Mouse (Mus musculus): ENCODE measurements around the gene Nxpe4.
"Not testable (repeated sequence)": the region's sequence is repeated elsewhere in the genome, so short reads cannot be mapped to it uniquely, and the experiment has no call there.

Nxpe4 gene

DNA sequence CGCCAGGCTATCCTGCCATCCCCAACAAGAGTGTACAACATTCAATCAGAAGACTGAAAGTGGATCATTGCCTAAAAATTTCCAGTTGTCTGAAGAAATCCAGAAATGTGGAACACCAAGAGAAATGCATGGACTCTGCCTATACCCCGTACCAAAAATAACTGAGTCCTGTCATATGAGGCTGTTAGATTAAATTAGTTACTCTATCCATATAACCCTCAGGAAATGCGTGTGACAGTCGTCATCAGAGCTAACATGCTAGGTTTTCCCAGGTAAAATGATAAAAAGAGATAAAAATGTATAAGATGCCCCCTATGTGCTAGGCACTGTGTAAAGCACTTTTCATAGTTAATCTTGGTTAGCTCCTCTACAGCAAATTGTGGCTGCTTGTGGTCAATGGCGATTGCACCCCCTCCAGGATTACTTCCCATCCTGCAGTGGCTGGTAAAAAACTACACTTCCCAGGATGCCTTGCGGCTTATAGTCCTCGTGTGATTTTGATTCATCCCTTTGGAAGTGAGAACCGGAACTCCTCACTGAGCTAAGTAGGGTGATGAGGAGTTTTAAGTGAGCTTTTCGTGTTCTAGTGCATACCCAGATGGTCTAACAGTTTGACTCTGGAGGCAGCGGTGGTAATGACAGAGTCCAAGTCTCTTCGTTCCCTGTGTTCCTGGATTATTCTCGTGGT, at the start of gene Nxpe4:
TSS of gene Nxpe4 (plus strand) at position 519 of the 688 bp plus-strand sequence.
- no peak for DNase-seq (ENCODE audit: low read depth)

GRCm38 (mm10) chr9:48126815-48127214, 35.0 kb upstream of the Nxpe4 start:
- no peak for DNase-seq (ENCODE audit: low read depth)

- no peak for DNase-seq (ENCODE audit: low read depth)
These were observed 24.3 kb upstream of the Nxpe4 start for GRCm38 (mm10) chr9:48137507-48137906.

DNA sequence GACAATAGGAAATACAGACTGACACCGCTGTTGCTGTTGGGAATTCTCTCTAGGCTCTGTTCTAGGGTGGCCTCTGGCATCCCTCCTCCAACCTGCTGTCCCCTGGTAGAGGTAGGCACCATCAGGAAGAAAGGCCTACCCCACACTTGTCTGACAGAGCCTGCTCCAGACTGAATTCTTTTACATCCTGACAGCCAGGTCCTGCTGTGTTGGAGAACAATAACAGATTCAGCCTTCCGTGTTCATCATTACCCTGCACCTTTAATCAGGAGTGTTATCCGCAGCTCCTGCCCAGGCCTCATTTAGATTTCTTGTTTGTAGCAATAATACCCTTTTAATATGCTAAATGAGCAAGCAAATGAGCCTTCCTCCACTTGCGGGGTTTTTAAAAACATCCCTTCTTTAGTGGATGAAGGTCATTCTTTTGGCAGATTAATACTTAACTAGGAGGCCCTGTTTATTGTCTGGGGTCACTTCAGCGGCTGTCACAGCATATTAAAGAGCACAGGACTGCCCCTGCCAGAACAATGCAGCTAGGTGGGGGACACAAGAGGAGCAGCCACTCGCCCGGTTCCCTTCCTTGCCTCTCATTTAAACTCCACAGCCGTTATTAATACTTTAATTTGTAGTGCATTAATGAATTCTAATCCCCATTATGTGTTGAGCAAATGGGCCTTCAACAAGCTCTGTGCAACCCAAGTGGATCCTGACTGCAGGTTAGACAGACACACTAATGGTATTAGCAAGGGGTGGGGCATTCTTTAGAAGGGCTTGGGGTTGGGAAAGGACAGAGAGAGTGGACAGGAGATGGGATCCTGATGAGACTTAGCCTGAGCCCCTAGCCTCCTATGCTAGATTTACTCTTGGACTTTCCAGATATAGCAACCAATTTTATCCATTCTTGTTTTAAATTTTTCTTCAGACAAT, 21.1 kb upstream of the Nxpe4 start:
- DNase-seq (ENCODE audit: low read depth) = no peak

- no peak for DNase-seq (ENCODE audit: low read depth)
These were observed 19.2 kb upstream of the Nxpe4 start for GRCm38 (mm10) chr9:48142646-48143045.

- no peak for DNase-seq (ENCODE audit: low read depth)
These were observed 15.1 kb upstream of the Nxpe4 start for GRCm38 (mm10) chr9:48146761-48147160.

GRCm38 (mm10) chr9:48166531-48166930, 4.7 kb downstream of the Nxpe4 start:
- not testable (repeated sequence) for DNase-seq (ENCODE audit: low read depth)

- DNase-seq (ENCODE audit: low read depth) = peak; percentile 1
These were observed 14.9 kb downstream of the Nxpe4 start for GRCm38 (mm10) chr9:48176764-48177163.

DNA sequence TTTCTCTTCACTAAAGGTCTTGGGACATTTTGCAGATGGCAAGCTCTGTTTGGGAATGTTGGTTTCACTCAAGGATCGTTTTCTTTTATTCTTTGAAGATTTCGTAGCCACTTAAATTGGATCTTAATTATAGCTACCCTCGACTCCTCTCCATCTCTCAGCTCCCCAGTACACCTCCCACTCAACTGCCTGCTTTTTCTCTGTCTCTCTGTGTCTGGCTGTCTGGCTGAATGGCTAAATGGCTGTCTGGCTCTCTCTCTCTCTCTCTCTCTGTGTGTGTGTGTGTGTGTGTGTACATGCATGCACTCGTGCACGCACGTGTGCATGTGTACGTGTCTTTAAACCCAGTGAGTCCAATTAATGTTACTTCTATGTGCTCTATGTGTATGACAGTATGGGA, 19.5 kb downstream of the Nxpe4 start:
- no peak for DNase-seq (ENCODE audit: low read depth)

- DNase-seq (ENCODE audit: low read depth) = no peak
These were observed 21.0 kb downstream of the Nxpe4 start for GRCm38 (mm10) chr9:48182718-48183414.

DNA sequence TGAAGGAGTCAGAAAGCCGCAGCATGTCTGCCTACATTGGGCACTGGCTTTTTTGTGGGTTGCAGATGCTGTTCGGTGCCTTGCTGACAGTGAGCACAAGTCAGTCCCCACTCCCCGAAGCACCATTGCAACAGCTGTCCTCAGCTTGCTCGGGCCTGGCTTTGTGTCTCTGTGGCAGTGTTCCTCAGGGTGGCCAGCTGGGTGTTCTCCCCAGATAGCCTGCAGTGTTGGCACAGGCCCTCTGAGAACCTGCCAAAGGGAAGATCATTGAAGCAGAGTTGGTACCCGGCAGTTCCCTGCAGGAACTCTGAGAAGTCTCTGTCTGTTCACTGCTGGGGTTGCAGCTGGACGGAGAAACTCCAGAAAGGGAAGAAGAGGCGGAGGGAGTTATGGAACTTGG, 22.5 kb downstream of the Nxpe4 start:
- no peak for DNase-seq (ENCODE audit: low read depth)

DNA sequence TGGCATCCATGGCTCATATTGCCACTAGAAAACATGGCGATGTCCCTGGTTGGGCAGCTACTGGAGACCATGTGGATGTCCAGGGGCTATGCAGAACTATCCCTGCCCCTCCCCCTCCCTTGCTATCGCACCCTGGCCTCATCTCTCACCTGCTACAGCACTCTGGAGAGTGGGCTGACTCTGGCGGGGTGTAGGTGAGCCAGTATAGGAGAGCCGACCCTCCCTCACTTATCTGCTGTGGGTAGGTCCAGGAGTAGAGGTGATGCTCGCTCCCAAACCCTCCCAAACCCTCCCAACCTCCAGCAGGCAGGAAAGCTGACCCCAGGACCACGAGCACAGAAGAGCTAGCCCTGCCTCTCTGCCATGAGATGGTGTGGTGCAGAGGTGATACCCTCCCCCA, 27.0 kb downstream of the Nxpe4 start:
- DNase-seq (ENCODE audit: low read depth) = no peak

DNA sequence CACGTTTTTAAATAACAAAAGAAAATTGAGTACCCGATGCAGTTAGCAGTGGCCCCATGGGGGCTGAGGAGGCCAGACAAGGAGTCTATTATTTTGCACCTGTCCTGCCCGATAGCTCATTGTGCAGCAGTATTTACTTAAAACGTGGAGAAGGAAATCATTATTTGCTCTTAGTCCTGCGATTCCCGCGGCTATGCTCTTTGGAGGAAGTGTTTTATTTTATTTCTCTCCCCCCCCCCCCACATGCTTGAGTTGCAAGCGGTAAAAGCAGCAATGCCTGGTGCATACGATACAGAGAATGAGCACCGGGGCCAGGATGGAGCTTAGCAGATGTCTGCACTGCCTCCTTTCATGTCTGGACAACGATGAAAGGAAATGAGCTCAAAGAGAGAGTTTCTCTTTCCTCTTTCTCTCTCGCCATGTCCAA, 35.6 kb downstream of the Nxpe4 start:
- no peak for DNase-seq (ENCODE audit: low read depth)

DNA sequence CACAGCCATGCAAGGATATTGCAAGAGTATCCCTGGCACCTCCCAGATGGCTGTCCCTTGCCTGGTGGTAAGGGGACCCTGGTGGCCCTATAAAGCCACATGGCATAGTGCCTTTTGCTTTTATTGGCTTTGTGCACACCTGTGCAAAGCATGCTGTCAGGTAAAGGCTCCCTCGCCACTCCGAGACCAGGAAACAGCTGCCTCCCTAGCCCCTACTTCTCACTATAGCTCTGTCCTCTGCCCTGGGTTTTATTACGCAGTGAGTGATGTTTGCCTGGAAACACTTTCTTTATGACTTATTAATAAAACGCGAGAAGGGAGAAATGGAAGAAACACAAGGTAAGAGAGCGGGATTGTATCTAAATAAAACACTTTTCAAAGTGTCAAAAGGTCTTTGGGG, 49.1 kb downstream of the Nxpe4 start:
- DNase-seq (ENCODE audit: low read depth) = no peak

DNA sequence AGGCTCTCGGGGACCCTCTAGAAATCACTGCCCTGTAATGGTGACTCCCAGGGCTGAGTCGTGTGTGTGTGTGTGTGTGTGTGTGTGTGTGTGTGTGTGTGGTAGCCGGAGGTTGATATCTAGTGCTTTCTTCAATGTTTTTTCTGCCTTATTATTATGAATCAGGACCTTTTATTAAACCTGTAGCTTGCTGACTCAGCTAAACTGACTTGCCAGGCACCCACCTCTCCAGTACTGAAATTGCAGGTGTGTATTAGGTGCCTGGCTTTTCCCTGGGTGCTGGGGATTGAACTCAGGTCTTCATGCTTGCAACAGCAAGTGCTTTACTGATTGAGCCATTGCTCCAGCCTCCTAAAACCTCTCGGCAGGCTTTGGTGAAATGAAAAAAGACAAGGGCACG, 50.1 kb downstream of the Nxpe4 start:
- no peak for DNase-seq (ENCODE audit: low read depth)

DNA sequence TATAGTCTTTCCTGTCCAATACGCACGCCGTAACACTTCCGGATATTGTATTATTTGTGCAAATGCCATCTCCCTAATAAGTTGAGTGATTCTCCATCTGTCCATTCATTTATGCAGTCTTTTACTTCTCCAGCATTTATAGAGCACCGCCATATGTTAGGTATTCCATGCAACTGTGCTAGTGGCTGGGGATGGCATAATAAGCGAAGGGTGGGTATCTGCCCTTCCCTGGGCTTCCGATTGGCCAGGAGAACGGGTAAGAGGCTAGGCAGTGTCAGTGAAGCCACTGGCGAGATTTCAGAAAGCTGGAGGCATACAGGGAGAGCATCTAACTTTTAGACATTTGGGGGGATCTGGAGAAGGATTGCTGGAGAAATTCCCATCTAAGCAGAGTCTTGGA, 52.9 kb downstream of the Nxpe4 start:
- DNase-seq (ENCODE audit: low read depth) = no peak

DNA sequence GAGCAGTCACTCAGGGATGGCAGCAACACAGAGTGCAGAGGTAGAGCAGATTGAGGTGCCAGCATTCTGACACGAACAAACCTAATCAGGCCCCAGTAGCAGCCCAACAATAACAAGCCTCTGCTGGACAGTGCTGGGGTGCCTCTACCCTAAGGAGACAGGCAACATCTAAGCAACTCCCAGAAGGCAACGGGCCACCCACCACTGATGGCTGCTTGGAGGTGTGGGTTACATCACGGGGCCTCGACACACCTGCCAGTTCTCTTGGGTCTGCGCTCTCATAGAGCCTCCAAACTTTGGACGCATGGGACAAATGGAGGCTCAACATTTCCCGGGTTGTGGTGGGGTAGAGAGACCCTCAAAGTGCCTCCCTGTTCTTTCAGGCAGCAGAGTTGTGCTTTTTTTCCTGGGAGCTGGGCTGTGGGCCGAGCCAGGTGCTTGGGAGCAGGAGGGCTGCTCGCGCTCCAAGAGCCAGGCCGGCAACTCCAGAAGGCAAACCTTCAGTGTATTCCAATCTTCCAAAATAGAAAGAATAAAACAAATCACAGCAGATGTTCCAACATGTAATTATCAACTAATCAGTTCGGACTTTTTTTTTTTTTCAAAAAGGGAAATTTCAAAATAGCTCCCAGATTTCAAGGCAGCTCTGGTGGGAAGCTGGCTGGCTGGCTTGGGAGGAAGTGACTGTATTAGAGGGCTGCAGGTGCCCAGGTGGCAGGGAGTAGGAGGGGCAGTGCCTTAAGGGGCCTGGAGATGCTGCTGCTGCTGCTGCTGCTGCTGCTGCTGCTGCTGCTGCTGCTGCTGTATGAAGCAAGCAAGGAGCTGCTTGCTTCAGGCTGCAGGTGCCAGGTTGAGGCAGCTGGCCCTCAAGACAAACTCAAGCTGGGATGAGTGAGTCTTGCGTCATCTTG, 54.5 kb downstream of the Nxpe4 start:
- no peak for DNase-seq (ENCODE audit: low read depth)

GRCm38 (mm10) chr9:48230706-48231105, 68.9 kb downstream of the Nxpe4 start:
- no peak for DNase-seq (ENCODE audit: low read depth)

- no peak for DNase-seq (ENCODE audit: low read depth)
These were observed 74.6 kb downstream of the Nxpe4 start for GRCm38 (mm10) chr9:48236455-48236854.

DNA sequence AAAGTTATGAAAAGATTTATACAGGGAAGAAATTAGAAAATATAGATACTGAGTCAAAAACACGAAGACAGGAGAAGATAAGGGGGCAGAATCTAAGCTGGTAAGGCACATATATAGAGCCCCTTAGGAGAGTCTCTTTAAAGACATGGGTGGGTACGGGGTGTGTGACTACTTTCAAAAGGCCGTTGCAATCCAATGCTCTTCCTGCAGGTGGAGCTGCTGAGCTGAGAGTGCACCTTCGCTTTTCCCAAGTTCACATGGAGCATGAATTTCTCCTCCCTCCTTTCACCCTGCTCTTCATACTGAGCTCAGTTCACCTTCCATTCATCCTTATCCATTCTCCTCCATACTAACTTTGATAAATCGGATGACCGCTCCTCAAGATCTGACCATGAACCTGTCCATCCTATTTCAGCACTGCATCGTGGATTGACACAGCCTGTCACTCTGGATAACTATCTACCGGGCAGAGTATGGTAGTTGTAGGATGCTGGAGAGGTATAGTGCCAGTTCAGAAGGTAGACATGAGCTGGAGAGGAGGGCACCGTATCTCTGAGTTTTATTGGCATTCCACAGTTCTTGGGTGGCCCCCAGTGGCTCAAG, 76.4 kb downstream of the Nxpe4 start:
- peak; percentile 19 for DNase-seq (ENCODE audit: low read depth)

GRCm38 (mm10) chr9:48239461-48239860, 77.6 kb downstream of the Nxpe4 start:
- no peak for DNase-seq (ENCODE audit: low read depth)
